Mouse (Mus musculus) CD4-positive helper T cell, adult 2 months (primary cell): ENCODE results near the gene Nrl.

Source experiments
- DNase-seq: peaks from one replicate; pipeline ENCODE4 v3.0.0-alpha.2; 2012; ENCODE audit warnings: low read depth, missing footprints, low spot score

Nrl gene

GRCm38 (mm10) chr14:55536116-55536745 is 11.4 kb upstream of the Nrl start:
- peak; percentile 34 for DNase-seq

- DNase-seq: peak; percentile 60
Observed at GRCm38 (mm10) chr14:55527940-55528339, 3.2 kb upstream of the Nrl start.

- no peak for DNase-seq
Observed at GRCm38 (mm10) chr14:55526674-55527073, 1.9 kb upstream of the Nrl start.

- DNase-seq: no peak
Observed at GRCm38 (mm10) chr14:55524062-55524461, 719 bp downstream of the Nrl start.

- DNase-seq: peak; percentile 18
Observed at GRCm38 (mm10) chr14:55520451-55521361, 4.1 kb downstream of the Nrl start.

GRCm38 (mm10) chr14:55519604-55520003 is 5.2 kb downstream of the Nrl start:
- no peak for DNase-seq

GRCm38 (mm10) chr14:55518897-55519296 is 5.9 kb downstream of the Nrl start:
- DNase-seq: no peak

- no peak for DNase-seq
Observed at GRCm38 (mm10) chr14:55515846-55516245, 8.9 kb downstream of the Nrl start.

GRCm38 (mm10) chr14:55513927-55514326 is 10.9 kb downstream of the Nrl start:
- DNase-seq: no peak

- no peak for DNase-seq
Observed at GRCm38 (mm10) chr14:55511037-55511436, 13.7 kb downstream of the Nrl start.

- no peak for DNase-seq
Observed at GRCm38 (mm10) chr14:55510125-55510731, 14.6 kb downstream of the Nrl start, which contains the start of gene Cpne6. TSS of gene Cpne6 (plus strand) at chr14:55510445.

GRCm38 (mm10) chr14:55509540-55509939 is 15.2 kb downstream of the Nrl start:
- DNase-seq: no peak

GRCm38 (mm10) chr14:55507801-55508200 is 17.0 kb downstream of the Nrl start:
- DNase-seq: no peak

- DNase-seq: no peak
Observed at GRCm38 (mm10) chr14:55505612-55506011, 19.2 kb downstream of the Nrl start.

GRCm38 (mm10) chr14:55497449-55497821 is 27.3 kb downstream of the Nrl start:
- peak; percentile 80 for DNase-seq

- no peak for DNase-seq
Observed at GRCm38 (mm10) chr14:55496761-55497448, 27.9 kb downstream of the Nrl start.

GRCm38 (mm10) chr14:55495509-55496240 is 29.1 kb downstream of the Nrl start:
- DNase-seq: no peak

- no peak for DNase-seq
Observed at GRCm38 (mm10) chr14:55492103-55492502, 32.7 kb downstream of the Nrl start.

GRCm38 (mm10) chr14:55491291-55491833 is 33.4 kb downstream of the Nrl start:
- DNase-seq: peak; percentile 45

GRCm38 (mm10) chr14:55490361-55491201 is 34.2 kb downstream of the Nrl start, which contains the start of gene Carmil3:
TSS of gene Carmil3 (plus strand) at chr14:55490651.
- peak; percentile 74 for DNase-seq
